Comparison of ENCODE assay signal across 8 mouse cellular contexts in genomic region chr9:70543048-70543880, GRCm38 (mm10). TPM values are rescaled to one million over a fixed set of nuclear protein-coding genes. Genes with fewer than 3 reads are reported as not detected.
DNase-seq lines count a peak whose midpoint lies in the region; ATAC-seq and TF ChIP-seq lines count a peak whose summit lies in the region.

No protein-coding gene starts in this region.

- H3K4me1 ChIP-seq in lung, adult 2 months (ENCODE audit: control insufficient read depth, insufficient read depth, low read length): peaks cover 3% of the 10 kb centered on the region; the same call in 1 of the 2 replicates
- H3K4me1 ChIP-seq in embryonic facial prominence, embryonic 12.5 days: peaks cover 11% of the 10 kb centered on the region
- peaks cover 30% of the 10 kb centered on the region for H3K4me1 ChIP-seq in hindbrain, embryonic 13.5 days (replicated peaks)
- peaks cover 4% of the 10 kb centered on the region; the same call in 1 of the 2 replicates for H3K4me1 ChIP-seq in lung, embryonic 14.5 days (ENCODE audit: insufficient read depth)

- H3K27ac ChIP-seq in embryonic facial prominence, embryonic 12.5 days: peak overlapping the region; percentile 99
- H3K27ac ChIP-seq in hindbrain, embryonic 13.5 days: peak overlapping the region; percentile 99
- H3K27ac ChIP-seq in lung, embryonic 14.5 days (ENCODE audit: low read depth): peak overlapping the region; percentile 99

- POLR2A ChIA-PET in Patski (lab: Charles Lee): interaction anchor here (0.5 to 1.2 kb wide), 2 partner anchors 41 to 228 kb away, joined by 3 read pairs; no protein-coding TSS in a partner anchor

- H3K27me3 ChIP-seq in Patski: no peaks in the 10 kb centered on the region
- H3K27me3 ChIP-seq in embryonic facial prominence, embryonic 12.5 days: no peaks in the 10 kb centered on the region
- H3K27me3 ChIP-seq in hindbrain, embryonic 13.5 days: no peaks in the 10 kb centered on the region
- H3K27me3 ChIP-seq in lung, embryonic 14.5 days (ENCODE audit: insufficient read depth, low read length): no peaks in the 10 kb centered on the region

- H3K9ac ChIP-seq in embryonic facial prominence, embryonic 12.5 days: peak overlapping the region; percentile 97
- peak overlapping the region; percentile 97 for H3K9ac ChIP-seq in hindbrain, embryonic 13.5 days
- peak overlapping the region; percentile 97 for H3K9ac ChIP-seq in lung, embryonic 14.5 days

- DNase-seq in lung, adult 2 months: no peak
- no peak for DNase-seq in lung, postnatal 36 days
- peak; percentile 13 for DNase-seq in Patski (ENCODE audit: low read depth, low spot score)
- DNase-seq in lung, embryonic 14.5 days: peak; percentile 75
- peak; percentile 54 for DNase-seq in right cerebral cortex, postnatal 14 days
- DNase-seq in left cerebral cortex, postnatal 25 days (ENCODE audit: low spot score in 2 of 2): no peak

- intact Hi-C loops in left cerebral cortex, postnatal 25 days (cut with DNase I): no loop called here

- peak overlapping the region; percentile 77 for H3K4me2 ChIP-seq in embryonic facial prominence, embryonic 12.5 days (replicated peaks)
- H3K4me2 ChIP-seq in hindbrain, embryonic 13.5 days: peak overlapping the region; percentile 81
- H3K4me2 ChIP-seq in lung, embryonic 14.5 days: peak overlapping the region; percentile 91

- no peaks in the 10 kb centered on the region for H3K9me3 ChIP-seq in embryonic facial prominence, embryonic 12.5 days
- H3K9me3 ChIP-seq in hindbrain, embryonic 13.5 days: no peaks in the 10 kb centered on the region
- no peaks in the 10 kb centered on the region for H3K9me3 ChIP-seq in lung, embryonic 14.5 days (ENCODE audit: low read depth, low read length)

- in situ Hi-C loops in Patski (cut with MboI; ENCODE audit: low pct_unique_long_range_greater_than_20kb): no loop called here

- WGBS in lung, adult 2 months: under 1% methylated on average over 62 of the region's 64 CpGs
- WGBS in embryonic facial prominence, embryonic 12.5 days: 1% methylated on average over 63 of the region's 64 CpGs
- under 1% methylated on average over 63 of the region's 64 CpGs for WGBS in hindbrain, embryonic 13.5 days
- under 1% methylated on average over 64 of the region's 64 CpGs for WGBS in lung, embryonic 14.5 days

- CTCF ChIA-PET in Patski (lab: Charles Lee): no interaction called here

- ATAC-seq in Patski: peak; percentile 49
- ATAC-seq in embryonic facial prominence, embryonic 12.5 days (ENCODE audit: insufficient number of reproducible peaks, insufficient read depth, low FRiP score, low TSS enrichment): peak; percentile 80
- ATAC-seq in hindbrain, embryonic 13.5 days (ENCODE audit: low FRiP score): peak; percentile 76
- ATAC-seq in lung, embryonic 14.5 days (ENCODE audit: insufficient read depth): peak; percentile 86

- H3K36me3 ChIP-seq in embryonic facial prominence, embryonic 12.5 days: peaks cover 3% of the 10 kb centered on the region; the same call in 1 of the 2 replicates
- H3K36me3 ChIP-seq in hindbrain, embryonic 13.5 days: no peaks in the 10 kb centered on the region
- H3K36me3 ChIP-seq in lung, embryonic 14.5 days (ENCODE audit: insufficient read depth): peaks cover 9% of the 10 kb centered on the region; the same call in 1 of the 2 replicates

- no peak for TF ChIP-seq CTCF in lung, adult 2 months (IDR thresholded peaks at IDR 0.05; ENCODE audit: insufficient read depth, low read length)
- TF ChIP-seq CTCF in Patski (IDR thresholded peaks at IDR 0.05): no peak
- no peak for TF ChIP-seq CTCF in lung, embryonic 14.5 days (IDR thresholded peaks at IDR 0.05; ENCODE audit: low read depth)

- H3K4me3 ChIP-seq in lung, adult 2 months (replicated peaks; ENCODE audit: extremely low read depth, low read depth, low read length): peak overlapping the region; percentile 86
- peak overlapping the region; percentile 91 for H3K4me3 ChIP-seq in embryonic facial prominence, embryonic 12.5 days
- peak overlapping the region; percentile 88 for H3K4me3 ChIP-seq in hindbrain, embryonic 13.5 days
- peak overlapping the region; percentile 92 for H3K4me3 ChIP-seq in lung, embryonic 14.5 days (ENCODE audit: low read depth, low read length)

- no peak for TF ChIP-seq POLR2A in lung, adult 2 months (IDR thresholded peaks at IDR 0.05; ENCODE audit: borderline replicate concordance, extremely low read depth, low read depth, low read length)

RNA-seq across cellular contexts. Expression of gene Sltm, which starts 0.7 kb away (rescaled TPM):
- 5.8 and 9.0 TPM in 2 replicates for polyA plus RNA-seq in lung, adult 2 months (2012; rRNA removed)
- polyA plus RNA-seq in Patski (2021): 54.6 TPM
- polyA plus RNA-seq in embryonic facial prominence, embryonic 12.5 days (2016; fragmentation: Nextera tagmentation; extraction: Ambion mirVana): 70.7 and 77.6 TPM in 2 replicates
- 69.4 and 71.3 TPM in 2 replicates for polyA plus RNA-seq in hindbrain, embryonic 13.5 days (2015; fragmentation: Nextera tagmentation; extraction: Ambion mirVana)
- 55.0 and 55.9 TPM in 2 replicates for polyA plus RNA-seq in lung, embryonic 14.5 days (2014; fragmentation: Nextera tagmentation; extraction: Ambion mirVana)
- 10 to 100 TPM; 42.7 to 49.0 TPM for total RNA-seq in left cerebral cortex, postnatal 25 days (2021)

RNA-seq across cellular contexts. Expression of gene Rnf111, which starts 39.7 kb away (rescaled TPM):
- 40.4 and 41.9 TPM in 2 replicates for polyA plus RNA-seq in lung, adult 2 months (2012; rRNA removed)
- 27.3 TPM for polyA plus RNA-seq in Patski (2021)
- polyA plus RNA-seq in embryonic facial prominence, embryonic 12.5 days (2016; fragmentation: Nextera tagmentation; extraction: Ambion mirVana): 33.0 and 34.4 TPM in 2 replicates
- polyA plus RNA-seq in hindbrain, embryonic 13.5 days (2015; fragmentation: Nextera tagmentation; extraction: Ambion mirVana): 34.5 and 36.7 TPM in 2 replicates
- 28.5 and 29.2 TPM in 2 replicates for polyA plus RNA-seq in lung, embryonic 14.5 days (2014; fragmentation: Nextera tagmentation; extraction: Ambion mirVana)
- total RNA-seq in left cerebral cortex, postnatal 25 days (2021): 10 to 100 TPM; 38.7 to 43.3 TPM

Comparison
In these comparisons a context has a peak if more than half of its experiments do, and no peak if none do; other contexts are left out.
1. DNase-seq: peak in Patski (single experiment), lung, embryonic 14.5 days (single experiment) and right cerebral cortex, postnatal 14 days (single experiment); none in lung, adult 2 months (single experiment), lung, postnatal 36 days (single experiment) and left cerebral cortex, postnatal 25 days (0 of 2).
2. Peak in every context shown above with its lines, with median percentiles within 50 percentile points of each other: H3K4me3 ChIP-seq, ATAC-seq, H3K27ac ChIP-seq, H3K4me2 ChIP-seq and H3K9ac ChIP-seq.